Mouse (Mus musculus) gastrocnemius, postnatal 36 days (tissue): ENCODE measurements around the gene Auts2. TPM values are rescaled to one million over a fixed set of nuclear protein-coding genes. Genes with fewer than 3 reads are reported as not detected.
A peak's percentile ranks its signal among the peaks of the same experiment; 100 is the strongest.

Source experiments
- DNase-seq, 2 experiments: peaks; one replicate each; pipeline ENCODE4 v3.0.0; 2022
- intact Hi-C: fragments of 180-260 bp; cut with DNase I; formaldehyde crosslinking; loops from one replicate; pipeline ENCODE4 v1.15.1; 2025
- total RNA-seq, 2 experiments: library from RNA; stranded (reverse); gene quantifications; 2 replicates each; pipeline ENCODE4 v1.2.3; 2021

Gene Auts2
- total RNA-seq, 2 experiments from 2014 or later, result 14.6 to 15.5 TPM

DNA sequence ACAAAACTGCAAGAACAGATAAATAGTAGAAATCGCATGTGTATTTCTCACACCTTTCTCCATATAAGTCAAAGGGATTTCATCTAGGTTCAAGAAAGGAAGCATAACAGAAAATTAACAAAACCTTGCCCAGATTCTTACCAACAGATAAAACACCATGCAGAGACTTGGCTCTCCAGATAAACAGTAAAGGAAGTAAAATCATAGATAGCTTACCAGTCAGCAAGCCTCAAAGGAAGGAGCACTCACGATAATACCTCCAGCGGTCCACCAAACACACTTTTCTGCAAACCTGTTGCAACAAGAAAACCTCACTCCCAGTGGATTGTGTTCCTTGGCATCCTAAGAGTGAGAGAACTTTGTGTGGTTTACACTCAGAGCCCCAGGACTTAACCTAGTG lies 147.2 kb downstream of the Auts2 start:
- DNase-seq, result no peak
- intact Hi-C loops, result no loop called here

DNA sequence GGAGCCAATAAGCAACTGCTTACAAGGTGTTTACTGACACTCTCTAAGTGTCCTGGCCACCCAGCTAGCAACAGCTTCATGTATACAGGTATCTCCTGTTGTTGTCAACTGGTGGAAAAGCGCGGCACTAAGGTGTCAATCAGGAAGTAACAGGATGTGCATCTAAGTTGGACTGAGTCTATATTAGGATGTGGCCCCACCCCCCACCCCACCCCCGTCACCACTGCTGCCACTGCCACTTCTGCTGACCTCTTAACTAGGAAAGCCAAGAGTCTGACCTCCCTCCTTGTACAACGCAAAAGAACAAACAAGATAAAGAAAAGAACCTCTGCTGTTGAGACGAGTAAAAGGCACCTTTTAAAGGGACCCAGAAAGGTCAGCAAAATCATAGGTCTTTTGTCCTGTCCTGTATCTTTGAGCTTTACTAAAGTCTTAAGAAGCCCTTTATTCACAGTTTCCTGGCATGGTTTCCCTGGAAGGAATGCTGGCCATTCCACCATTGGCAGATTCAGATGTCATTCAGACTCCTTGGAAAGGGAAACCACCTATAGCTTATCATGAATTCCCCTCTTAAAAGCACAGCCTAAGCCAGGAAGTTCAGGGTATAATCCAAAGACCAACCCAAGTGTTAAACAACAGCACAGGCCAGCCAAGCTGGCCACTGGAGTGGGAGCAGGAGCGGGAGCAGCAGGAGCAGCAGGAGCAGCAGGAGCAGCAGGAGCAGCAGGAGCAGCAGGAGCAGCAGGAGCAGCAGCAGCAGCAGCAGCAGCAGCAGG lies 148.2 kb downstream of the Auts2 start:
- intact Hi-C loops, result no loop called here
- DNase-seq, result no peak

DNA sequence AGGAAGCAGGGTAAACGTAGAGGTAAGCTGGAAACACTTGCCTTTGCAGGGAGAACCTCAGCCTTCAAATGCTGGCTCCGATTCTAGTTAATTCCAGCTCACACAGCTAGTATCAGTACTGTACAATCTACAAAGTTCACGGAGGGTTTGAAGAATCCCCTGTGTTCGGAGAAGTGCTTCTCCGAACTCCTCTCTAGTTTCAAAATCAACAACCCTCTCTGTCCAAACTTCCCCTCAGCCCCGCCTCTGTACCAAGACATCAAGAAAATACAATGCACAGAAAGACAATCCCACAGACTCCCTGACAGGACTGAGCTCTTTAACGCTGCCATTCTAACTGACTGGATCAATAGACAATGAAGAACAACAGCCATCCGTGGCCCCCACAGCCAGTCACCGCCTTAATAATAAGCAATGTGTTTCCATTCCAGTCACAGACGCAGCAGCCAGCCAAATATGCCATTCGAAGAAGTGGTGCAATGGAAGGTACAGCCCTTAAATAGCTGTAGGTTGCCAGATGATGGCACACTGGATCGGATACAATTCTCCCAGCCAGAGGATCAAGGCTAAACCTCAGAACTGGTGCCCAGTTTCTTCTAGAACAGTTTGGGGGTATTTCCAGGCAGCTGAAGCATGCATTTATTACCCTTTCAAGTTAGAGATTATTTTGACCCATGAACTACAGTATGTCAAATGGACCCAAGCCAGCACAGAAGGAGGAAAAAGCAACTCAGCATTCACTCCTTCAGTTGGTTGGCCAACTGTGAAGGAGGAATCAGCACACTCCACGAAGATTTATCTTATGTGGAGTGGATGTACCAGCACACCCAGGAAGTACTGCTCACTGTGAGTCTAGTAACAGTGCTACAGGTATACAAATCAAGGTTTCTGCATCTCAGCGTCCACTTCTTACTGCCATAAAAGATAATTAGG lies 151.0 kb downstream of the Auts2 start:
- intact Hi-C loops, result no loop called here
- no peak for DNase-seq

DNA sequence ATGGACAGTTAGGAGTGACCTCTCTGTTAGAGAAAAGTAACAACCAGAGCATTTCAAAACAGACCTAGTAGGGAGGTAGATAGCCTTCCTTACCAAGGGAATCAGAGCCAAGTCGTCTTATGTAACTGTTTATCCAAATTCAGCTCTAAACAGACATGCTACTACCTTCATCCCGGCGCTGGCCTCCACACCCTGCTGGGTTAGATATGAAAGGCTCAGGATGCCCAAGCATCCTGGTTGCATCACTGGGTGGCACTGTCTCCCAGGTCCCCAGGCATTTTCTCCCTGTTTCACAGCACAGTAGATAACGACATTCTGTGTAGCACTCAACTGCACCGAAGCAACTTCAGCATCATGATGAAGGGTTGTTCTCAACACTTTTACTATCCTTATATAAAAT lies 154.4 kb downstream of the Auts2 start:
- intact Hi-C loops, result no loop called here

DNA sequence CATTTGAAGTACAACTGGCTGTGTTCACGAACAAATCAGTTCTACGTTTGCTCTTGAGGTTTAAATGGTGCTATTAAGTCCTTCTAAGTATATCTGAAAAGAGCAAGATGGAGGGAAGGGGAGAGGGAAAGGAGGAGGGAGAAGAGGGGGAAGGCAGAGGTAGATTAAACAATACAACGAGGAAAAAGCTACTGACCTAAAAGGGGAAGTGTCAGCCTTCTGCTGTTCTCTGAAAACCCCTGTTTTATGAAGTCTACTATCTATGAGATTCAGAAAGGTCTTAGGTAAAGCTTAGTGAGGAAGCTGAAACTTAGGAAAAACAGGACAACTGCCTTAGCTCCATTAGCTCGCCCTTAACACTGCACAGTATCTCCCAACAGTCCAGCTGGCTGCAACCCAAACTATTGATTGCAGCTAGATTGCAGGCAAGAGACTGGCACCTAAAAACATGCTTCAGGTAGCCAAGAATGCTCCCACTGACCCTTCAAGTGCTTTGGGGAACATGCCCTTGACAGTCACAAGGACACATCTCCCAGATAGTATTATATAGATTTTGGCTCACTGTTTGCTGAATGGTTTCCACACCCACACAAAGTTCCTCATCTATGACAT lies 157.8 kb downstream of the Auts2 start:
- no peak for DNase-seq
- intact Hi-C loops, result no loop called here

More for the DNA sequence above, 154.4 kb downstream of the Auts2 start:
- no peak for DNase-seq

DNA sequence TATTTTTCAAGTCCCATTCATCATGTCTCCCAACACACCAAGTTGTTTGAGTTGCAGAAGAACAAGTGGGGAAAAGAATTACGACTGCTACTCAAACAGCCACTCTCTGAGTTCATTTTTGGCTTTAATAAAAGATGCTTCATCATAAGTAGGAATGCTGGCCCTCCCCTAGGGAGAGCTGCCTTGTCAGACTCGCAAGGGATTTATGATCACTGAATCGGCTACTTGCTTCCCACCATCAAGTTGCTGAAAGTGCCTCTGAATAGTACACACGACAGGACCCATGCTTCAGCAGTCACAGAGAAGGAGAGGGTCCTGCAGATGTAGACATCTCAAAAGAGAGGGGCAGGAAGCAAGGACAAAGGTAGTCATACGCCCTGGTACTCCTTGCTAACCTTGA lies 162.9 kb downstream of the Auts2 start:
- intact Hi-C loops, result no loop called here
- no peak for DNase-seq

DNA sequence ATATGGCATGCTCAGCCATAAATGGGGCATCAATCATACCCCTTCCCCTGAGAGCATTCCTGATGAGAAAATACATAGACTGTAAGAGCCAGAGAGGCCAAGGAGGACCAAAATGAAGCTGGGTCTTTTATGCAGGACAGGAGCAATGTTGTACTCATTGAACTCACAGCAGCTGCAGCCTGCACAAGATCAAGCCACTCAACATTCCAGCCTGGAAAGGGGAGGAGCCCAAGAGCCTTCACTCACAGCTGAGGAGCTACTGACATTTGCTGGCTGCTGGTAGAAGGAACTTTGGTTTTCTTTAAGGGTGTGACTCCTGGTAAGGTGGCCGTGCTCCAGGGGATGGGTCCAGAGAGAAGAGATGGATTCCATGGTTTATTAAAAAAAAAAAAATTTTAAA lies 164.2 kb downstream of the Auts2 start:
- no peak for DNase-seq
- intact Hi-C loops, result no loop called here

DNA sequence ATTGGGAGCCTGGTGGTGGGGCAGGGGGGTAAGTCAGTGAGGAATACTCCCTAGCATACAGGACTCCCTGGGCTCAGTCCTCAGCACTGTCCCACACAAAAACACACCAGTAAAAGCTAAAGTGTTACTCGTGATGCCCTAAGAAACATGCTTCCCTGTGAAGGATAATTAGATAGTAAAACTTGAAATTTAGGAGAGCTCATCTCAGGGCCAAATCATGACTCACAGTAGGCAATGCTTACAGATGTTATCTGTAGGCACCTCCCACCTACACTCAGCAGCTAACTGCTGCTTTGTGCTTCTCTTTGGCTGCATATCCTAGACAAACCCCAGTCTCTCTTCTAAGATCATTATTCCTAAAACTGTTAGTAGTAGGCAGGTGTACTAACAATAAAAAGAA lies 168.0 kb downstream of the Auts2 start:
- DNase-seq, result no peak
- intact Hi-C loops, result no loop called here

DNA sequence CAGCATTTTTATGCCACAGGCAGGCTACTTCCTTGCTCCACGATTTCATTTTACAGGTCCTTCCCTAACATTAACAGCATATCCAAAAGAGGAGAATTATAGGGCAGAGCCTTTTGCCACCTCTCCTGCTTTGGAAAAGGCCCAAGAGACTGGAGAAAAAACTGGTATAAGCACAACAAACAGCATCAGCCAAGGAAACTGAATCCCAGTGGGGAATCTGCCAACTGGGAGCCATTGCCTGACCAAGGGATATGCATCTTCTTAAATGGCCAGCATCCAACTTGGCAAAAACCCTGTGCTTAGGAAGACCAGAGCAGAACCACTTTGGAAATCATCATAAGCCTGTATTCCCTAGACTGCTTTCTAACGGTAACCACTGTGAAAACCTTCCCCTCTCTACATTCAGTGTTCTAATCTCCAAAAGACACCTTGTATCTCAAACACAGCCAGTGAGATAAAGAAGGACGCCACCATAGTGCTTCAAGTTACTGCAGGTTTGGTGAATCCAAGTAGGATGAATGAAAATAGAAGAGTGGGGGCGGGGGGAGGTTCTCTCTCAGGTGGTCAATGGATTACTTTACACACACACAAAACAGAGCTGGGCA lies 169.6 kb downstream of the Auts2 start:
- intact Hi-C loops, result no loop called here
- DNase-seq, result peak in 1 of 2 experiments; percentile 23

DNA sequence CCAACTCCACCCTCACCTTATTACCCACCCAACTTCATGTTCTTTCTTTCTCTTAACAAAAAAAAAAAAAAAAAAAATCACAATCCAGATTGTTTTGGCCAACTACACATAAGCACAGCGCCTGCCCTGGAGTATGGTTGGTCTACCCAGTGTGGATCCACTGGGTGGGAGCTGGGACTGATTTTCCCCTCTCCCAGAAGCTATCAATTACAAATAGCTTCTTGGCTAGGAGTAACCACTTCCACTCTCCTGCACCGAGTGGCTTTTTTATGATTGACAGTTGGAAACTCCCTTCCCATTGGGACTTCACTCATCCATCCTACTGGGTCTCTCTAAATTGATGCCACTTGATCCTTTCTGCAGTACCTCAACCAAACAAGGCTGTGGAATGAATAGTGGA lies 170.5 kb downstream of the Auts2 start:
- intact Hi-C loops, result no loop called here
- no peak for DNase-seq

DNA sequence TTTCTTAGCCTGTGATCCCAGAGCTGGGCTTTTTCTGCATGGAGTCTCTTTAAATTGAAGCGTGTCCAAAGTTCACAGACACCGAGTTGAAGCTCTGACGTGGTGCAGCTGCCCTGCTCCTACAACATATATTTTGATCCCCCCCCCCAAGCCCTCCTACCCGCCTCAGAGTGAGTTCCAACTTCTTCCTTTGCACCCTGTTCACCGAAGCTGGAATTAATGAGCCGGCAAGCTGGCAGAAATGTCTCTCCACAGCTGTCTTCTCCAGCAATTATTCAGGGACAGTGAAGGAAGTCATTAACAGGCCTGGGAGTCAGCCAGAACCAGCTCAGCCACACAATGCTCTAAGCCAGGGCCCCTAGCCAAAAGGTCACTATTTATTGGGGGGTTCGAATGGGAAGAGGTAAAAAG lies 174.5 kb downstream of the Auts2 start:
- peak in 1 of 2 experiments; percentile 27 for DNase-seq
- intact Hi-C loops, result no loop called here

DNA sequence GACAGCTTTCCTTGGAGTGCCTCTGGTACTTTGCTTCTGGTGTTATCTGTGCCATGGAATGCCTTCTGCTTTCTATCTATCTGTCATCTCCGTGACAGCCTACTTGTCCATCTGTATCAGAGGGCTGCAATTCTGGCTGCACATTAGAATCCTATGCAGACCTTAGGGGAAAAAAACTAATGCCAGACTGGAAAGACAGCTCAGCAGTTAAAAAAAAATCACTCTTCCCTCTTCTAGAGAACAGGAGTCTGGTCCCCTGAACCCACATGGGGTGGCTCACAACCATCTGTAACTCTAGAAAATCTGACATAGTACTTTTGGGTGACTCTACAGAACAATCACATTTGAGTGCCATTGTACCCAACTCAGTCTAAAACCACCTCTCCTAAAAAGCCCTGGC lies 181.9 kb downstream of the Auts2 start:
- intact Hi-C loops, result no loop called here
- no peak for DNase-seq

DNA sequence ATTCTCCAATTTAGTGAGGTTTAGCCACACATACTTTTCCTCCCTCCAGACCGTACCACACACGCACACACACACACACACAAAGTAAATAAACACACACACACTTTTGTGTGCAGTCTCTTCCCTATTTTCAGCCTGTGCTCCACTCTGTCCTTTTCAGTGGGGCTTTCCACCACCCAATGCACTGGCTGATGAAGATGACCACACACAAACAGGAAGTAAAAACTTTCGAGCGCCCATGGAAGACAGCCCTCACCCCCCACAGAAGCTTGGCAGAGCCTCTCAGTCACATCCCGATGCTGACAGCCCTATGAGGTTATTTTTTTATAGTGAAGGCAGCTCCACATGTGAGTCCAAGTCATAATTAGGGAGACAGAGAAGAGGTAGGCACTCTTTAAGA lies 185.4 kb downstream of the Auts2 start:
- intact Hi-C loops, result no loop called here
- DNase-seq, result no peak

DNA sequence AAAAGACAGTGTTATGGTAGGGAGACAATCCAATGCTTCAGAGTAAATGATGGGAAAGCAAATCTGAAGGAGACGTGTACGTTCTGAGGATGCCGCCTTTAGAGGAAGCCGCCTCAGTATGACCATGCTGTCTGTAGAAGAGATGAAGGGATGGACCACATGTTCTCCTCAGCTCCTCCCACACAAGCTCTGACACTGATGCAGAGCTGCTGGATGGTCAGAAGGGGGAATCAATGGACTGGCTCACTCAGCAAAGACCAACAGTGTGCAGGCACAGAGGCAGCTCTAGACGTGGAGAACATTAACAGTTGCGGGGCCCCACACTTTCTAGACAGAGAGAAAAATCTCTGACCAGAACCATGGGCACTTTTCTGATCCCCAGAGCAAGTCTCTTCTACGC lies 187.2 kb downstream of the Auts2 start:
- DNase-seq, result no peak
- intact Hi-C loops, result no loop called here

DNA sequence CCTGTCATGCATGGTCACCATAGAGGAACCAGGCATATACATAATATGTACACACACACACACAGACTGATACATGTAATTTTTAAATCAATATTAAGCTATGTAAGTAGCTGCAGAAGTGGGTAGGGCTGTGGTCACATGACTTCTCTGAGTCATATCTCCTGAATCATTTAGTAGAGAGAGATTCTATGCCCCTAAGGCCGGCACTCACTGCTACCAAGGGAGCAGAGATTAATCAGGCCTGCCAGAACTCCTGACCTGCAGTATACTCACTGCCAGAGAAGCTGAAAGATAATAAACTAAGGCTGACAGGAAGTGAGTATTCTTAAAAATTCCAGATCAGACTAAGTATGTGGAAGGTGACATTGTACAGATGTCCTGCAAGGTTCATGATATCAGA lies 190.7 kb downstream of the Auts2 start:
- intact Hi-C loops, result no loop called here
- no peak for DNase-seq

DNA sequence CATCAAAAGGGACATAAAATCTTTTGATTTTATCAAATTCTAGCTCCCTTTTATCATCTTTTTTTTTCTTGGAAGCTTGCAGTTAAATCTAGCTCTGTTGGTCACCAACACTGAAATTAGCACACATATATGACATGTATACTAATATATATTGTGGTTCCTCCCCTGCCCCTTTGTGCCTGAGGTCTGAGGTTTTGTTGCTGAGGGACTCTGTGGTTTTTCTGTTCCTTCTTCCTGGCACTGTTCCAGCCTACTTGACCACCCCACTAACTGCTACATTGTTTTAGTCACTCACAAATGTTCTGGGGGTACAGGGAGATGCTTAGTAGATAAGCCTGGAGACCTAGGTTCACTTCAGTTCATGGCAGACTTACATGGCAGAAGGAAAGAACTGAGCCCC lies 192.0 kb downstream of the Auts2 start:
- no peak for DNase-seq
- intact Hi-C loops, result no loop called here

DNA sequence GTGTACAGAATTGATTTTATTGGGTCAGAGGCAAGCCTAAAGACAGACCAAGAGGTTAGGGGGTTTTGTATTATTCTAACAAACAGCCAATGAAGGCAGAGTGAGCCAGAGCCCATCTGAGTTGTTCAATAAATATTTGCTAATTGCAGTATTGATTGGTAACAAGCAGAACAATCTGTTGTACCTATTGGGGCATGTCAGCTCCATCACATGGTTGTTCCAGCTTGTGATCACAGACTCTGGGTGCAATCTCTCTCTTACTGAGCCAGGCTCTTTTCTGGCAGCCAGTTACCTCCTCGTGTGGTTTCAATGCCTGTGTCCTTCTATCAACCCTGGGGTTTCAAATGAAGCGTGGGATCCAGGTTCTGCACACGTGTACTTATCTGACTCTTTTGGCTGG lies 201.8 kb downstream of the Auts2 start:
- DNase-seq, result no peak
- intact Hi-C loops, result no loop called here

DNA sequence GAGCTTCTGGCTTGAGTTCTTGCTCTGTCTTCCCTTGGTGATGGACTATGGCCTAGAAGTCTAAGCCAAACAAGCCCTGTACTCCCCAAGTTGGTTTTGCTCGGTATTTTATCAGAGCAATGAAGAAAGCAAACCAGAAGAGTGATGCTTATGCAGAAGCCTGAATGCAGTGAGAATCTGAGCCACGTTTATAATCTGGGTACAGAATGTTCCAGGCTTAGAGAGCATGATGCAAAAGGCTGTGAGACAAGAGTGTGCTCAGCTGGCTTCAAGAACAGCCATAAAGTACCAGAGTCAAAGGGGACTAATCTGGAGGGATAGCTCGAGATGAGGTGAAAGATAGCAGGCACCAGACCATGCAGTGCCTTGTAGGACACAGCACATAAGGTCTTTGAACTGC lies 205.5 kb downstream of the Auts2 start:
- intact Hi-C loops, result no loop called here
- DNase-seq, result no peak

DNA sequence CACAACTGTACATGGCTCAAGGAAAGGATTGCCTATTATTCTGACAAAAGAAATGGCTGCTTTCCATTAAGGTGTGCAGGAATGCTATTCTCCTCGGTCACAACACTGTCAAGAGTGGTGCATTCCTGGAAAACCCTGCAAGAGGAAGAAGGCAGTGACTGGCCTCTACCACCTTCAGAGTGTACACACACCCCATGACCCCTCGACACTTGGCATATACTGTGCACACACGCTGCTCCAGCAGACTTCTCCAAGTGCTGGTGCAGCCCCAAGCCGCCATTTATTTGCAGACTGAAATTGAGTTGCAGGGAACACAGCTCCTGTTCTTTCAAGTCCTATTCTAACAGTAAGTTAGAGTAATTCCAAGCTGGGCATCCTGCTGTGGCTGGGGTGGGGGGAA lies 207.4 kb downstream of the Auts2 start:
- intact Hi-C loops, result no loop called here
- no peak for DNase-seq

DNA sequence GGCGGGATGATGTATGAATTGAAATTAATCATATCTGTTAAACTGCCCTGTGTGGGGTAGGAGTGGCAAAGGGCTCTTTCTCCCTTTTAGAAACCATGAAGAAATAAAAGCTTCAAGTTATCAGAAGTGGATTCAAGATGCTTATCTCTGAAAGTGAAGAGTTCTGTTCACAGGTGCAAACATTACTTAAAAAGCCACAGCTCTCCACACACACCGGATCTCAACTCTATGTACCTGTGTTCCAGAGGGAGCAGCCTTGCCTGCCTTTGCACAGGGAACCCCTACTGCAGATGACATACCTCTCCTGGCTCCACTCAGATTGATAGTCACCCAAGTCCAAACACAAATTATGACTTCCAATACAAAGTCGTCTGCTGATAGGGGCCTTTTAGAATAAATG lies 208.3 kb downstream of the Auts2 start:
- no peak for DNase-seq
- intact Hi-C loops, result no loop called here

DNA sequence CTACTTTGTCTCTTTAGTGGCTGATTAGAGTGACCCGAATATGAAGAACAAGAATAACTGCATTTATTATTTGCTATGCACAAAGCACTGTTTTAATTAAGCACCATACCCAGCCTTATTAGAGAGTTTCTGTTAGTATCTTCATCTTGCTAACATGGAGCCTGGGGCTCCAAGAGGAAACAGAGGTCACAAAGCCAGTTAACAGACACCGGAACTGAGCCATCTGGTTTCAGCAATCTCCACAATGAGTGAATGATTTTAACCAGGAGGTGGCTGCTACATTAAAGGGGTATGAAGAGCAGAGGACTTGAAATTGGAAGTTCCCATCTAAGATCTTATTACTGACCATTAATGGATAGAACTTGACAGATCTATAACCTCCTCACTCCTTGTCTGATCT lies 209.4 kb downstream of the Auts2 start:
- no peak for DNase-seq
- intact Hi-C loops, result no loop called here
